Mouse (Mus musculus) neutrophil, adult 5-6 weeks (primary cell): ENCODE measurements around the gene Pkn2. TPM values are rescaled to one million over a fixed set of nuclear protein-coding genes. Genes with fewer than 3 reads are reported as not detected.

Experiments
- ATAC-seq: fragments of 151-379, 151-347 bp; 2 replicates; pipeline ENCODE4 v1.8.0; 2017; ENCODE audit warnings: mild to moderate bottlenecking, moderate TSS enrichment; ENCODE audit not compliant: insufficient number of reproducible peaks, poor library complexity, low FRiP score, severe bottlenecking; ENCODE audit errors: extremely low read depth
- total RNA-seq: library from RNA; stranded (forward); fragments of 200-1000 nt; gene quantifications from 2 replicates; pipeline ENCODE4 v1.2.3, GENCODE M21; 2017

Pkn2 gene
- total RNA-seq: 97.1 and 114 TPM in 2 replicates

DNA sequence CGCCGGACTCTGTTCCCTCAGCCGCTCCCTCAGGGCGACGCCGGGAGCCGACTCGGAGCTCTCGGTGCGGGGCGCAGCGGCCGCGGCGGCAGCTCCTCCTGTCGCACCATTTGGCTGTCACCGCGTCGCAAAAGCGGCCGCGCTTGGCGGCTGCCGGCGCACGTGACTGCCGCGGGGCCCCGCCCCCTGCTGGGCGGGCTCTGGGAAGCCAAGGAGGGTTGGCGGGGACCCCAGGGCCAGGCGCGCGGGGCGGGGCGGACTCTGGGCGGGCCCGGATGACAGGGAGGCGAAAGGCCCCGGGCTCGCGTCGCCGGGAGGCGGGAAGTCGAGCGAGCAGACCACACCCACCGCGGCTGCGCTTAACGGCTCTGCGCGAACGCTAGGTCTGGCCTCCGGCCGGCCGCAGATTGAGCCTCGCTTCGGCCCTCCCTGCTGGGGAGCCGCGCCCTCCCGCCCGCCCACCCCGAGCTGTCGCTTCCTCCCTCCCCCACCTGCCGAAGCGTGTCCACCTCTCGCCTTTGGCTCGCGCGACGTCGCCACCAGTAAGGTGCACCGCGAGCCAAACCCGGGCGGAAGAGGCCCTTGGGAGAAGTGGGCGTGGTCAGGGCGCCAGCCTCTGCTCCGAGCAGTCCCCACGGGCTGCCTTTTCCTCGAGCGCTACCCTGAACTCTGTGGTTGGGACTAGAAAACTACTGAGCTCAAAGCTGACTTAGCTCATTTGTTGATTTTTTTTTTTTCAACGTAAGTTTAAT, at the start of gene Pkn2:
Gene Pkn2, minus strand, starts transcription at position 133 of the 752 bp plus-strand sequence.
- ATAC-seq: peak; percentile 90

DNA sequence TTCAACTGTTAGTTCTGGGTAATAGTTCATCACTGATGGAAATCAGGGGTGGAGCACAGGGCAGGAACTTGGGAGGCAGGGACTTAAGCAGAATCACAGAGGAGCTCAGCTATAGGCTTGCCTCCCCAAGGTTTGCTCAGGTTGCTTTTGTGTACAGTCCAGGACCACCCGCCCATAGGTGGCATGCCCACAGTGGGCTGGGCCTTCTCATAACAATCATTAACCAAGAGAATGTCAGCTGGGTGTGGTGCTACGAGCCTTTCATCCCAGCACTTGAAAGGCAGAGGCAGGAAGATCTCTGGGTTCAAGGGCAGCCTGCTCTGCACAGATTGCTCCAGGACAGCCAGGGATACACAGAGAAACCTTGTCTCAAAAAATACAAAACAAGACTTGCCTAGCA, 48.1 kb upstream of the Pkn2 start:
- no peak for ATAC-seq

GRCm38 (mm10) chr3:142927311-142927710, 45.5 kb upstream of the Pkn2 start:
- ATAC-seq: no peak

- ATAC-seq: no peak
Observed at GRCm38 (mm10) chr3:142924831-142925348, 43.1 kb upstream of the Pkn2 start.

DNA sequence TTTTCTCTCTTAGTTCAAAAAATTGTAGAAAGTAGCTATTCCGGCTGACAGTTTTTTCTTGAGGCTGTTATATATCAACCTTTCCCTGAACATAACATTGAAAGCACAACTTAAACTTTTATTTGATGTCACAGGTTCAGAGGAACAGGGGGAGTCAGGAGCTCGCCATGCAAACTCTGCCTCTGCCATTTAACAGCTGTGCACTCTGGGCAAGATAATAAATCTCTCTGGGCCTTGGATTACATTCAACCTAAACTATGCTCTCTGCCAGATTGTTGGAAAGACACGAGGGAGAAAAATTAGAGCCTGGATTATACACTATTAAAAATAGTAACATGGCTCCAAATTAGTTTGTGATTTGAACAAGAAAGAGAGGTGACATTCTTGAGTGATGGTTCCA, 37.3 kb upstream of the Pkn2 start:
- ATAC-seq: no peak

DNA sequence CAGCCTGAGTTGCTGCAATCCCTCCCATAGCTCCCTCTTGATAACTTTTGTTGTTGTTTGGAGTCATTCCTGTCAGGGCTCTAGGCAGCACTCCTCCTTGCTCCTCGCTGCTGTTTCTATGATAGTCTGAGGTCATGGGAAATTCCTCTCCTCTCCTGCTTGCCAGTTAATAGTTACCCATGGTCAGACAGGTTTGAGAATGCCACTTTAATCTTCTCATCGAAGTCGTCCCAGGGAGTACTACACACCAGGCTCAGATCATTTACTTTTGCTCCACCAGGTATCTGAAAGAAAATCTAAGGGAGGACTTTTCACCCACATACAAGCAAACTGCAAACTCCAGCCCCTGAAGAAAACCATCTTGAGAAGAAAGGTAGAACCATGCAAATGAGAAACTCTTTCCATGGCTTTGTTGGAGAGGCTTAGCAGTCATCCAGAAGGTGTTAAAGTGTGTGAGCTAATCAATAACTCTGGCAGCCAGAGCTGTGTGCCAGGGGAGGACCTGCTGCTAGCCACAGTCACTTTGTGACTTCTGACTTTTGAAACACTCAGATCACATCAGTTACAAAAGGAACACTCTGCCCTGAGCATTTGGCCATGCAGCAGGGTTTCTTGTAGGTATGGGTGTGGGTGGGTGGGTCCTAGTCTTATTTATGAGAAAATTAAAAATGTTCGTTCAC, 36.1 kb upstream of the Pkn2 start:
- ATAC-seq: no peak

GRCm38 (mm10) chr3:142917171-142917570, 35.4 kb upstream of the Pkn2 start:
- ATAC-seq: no peak

GRCm38 (mm10) chr3:142913295-142913694, 31.5 kb upstream of the Pkn2 start:
- ATAC-seq: no peak

- ATAC-seq: no peak
Observed at GRCm38 (mm10) chr3:142899683-142900082, 17.9 kb upstream of the Pkn2 start.

DNA sequence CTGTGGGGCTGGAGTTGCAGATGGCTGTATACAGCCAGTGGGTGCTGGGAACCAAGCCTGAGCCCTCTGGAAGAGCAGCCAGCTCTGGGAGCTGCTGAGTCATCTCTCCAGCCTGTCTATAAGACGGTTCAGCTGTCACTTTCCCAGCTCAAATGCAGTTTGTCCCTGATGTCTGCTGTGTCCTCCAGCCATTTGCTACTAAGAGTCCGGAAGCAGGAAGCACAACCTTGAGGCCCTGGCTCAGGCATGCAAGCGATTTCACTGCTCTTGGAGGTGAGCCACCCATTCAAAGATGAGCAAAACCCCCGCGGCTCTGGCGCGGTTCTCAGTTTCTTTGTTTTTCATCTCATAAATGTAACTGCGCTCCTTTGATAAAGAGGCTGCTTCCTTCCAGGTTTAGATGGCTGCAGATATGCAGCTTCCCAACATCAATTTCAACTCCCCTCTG, 17.2 kb upstream of the Pkn2 start:
- no peak for ATAC-seq

DNA sequence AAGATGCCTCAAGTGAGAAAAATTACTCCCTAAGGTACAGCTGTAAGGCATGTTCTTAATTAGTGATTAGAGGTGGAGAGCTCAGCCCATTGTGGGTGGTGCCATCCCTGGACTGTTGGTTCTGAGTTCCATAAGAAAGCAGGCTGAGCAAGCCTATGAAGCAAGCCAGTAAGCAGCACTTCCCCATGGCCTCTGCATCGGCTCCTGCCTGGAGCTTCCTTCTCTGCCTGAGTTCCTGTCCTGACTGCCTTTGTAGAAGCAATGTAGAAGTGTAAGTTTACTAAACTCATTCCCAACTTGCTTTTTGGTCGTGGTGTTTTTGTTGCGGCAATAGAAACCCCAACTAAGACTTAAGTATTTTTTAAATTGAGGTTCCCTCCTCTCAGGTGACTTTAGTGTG, 8.6 kb upstream of the Pkn2 start:
- no peak for ATAC-seq

GRCm38 (mm10) chr3:142886963-142887362, 5.2 kb upstream of the Pkn2 start:
- ATAC-seq: no peak

DNA sequence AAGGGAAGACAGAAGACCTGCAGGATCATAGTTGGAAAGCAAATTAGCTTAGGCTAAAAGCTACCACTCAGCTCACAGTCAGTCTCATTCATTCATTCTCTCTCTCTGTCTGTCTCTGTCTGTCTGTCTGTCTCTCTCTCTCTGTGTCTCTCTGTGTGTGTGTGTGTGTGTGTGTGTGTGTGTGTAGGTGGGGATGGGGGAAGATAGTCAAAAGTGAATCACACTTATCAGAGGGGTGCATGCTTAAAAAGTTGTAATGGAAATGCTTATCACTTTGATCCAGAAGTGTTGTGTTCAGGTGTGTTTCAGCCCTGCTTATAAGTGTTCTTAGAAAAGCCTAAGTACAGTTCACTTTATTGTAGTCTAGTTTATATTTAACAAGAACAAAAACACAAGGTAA, 2.8 kb upstream of the Pkn2 start:
- ATAC-seq: no peak

DNA sequence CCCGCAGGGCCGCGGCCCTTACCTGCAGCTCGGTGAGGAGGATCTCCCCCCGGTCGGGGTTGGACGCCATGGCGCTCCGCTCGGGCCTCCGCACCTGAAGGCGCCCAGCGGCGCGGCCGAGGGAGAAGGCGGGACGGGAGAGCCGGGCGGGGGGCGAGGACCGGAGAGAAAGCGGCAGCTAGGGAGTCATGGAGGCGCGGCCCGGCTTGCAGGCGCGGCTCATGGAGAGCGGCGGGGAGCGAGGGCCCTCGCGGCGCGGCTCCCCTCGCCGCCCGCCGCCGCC, 274 bp downstream of the Pkn2 start:
- ATAC-seq: peak; percentile 1; the same call in 1 of the 2 replicates

- no peak for ATAC-seq
Observed at GRCm38 (mm10) chr3:142880790-142881588, 815 bp downstream of the Pkn2 start.

DNA sequence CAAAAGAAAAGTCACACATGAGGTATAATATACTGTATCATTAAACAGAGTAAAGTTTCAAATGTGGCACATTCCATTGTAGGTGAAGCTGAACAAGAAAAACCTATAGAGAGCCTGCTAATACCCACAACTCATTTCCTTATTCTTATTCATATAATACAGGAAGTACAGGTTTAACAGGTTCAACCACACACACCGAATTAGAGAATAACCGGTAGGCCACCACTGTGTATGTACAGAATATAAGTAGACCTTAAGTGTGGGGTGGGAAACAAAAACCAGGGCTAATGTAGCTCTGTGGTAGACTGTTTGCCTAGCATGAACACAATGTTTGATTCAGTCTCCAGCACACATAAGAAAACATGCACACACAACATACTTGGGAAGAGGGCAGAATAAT, 18.6 kb downstream of the Pkn2 start:
- ATAC-seq: 0 out of 2 replicates have a peak, but pooled peaks have one; percentile 39

DNA sequence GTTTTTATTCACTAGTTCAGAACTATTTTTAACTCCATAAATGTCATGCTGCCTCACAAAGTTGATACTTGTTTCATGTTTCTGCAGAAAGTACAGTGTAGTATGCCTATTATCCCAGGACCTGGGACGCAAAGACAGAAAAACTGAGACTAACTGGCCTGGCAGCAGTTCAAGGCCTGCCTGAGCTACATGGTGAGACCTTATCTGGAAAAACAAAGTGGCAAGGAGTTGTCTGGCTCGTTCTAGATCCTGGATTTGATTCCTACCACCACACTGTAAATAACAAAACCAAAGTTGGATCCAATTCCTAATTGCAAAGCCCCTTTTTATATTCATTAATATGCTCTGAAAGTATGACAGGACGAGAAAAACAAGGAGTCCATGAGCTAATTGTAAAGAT, 25.0 kb downstream of the Pkn2 start:
- no peak for ATAC-seq

- no peak for ATAC-seq
Observed at GRCm38 (mm10) chr3:142855961-142856472, 25.8 kb downstream of the Pkn2 start.

DNA sequence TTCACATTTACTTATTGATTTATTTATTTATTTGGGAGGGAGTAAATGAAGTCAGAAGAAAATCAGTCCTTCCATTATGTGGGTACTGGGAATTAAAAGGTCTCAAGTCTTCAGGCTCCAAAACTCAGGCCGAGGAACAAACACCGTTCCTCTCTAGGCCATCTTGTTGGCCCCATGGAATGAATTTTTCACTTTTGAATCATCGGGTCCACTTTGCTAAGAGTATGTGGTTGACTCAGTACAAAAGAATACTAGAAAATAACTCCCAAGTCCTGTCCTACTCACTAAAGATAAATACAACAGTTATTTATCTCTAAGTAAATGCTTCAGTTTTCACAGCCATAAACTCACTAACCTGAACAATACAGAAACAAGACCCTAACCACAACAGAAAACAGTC, 28.9 kb downstream of the Pkn2 start:
- no peak for ATAC-seq
